Mouse (Mus musculus) megakaryocyte, embryonic 14.5 days (primary cell): ENCODE measurements at regions not wholly inside any gene's neighbourhood (a gene's known extent, or its start where the extent isn't known, plus 50 kb on each side); places are given as distances from the start of the nearest gene placed in this dataset.

Experiments
- H3K27me3 ChIP-seq: replicated peaks from 2 replicates; pipeline ENCODE3; 2012; ENCODE audit warnings: inconsistent platforms
- H3K36me3 ChIP-seq: replicated peaks from 2 replicates; pipeline ENCODE3; 2012; ENCODE audit warnings: low read length, inconsistent platforms, mixed read lengths
- H3K4me1 ChIP-seq: 2 replicates; pipeline ENCODE4 v1.6.1; 2012; ENCODE audit warnings: inconsistent platforms
- H3K4me3 ChIP-seq: replicated peaks from 2 replicates; pipeline ENCODE3; 2012; ENCODE audit warnings: moderate library complexity, mild to moderate bottlenecking, inconsistent platforms
- H3K9me3 ChIP-seq: 2 replicates; pipeline ENCODE4 v1.6.1; 2012; ENCODE audit warnings: inconsistent platforms
- FLI1 ChIP-seq: IDR thresholded peaks from 2 replicates; pipeline ENCODE4 v1.6.1; 2012; ENCODE audit warnings: low read length, inconsistent platforms, mixed read lengths
- GATA1 ChIP-seq: IDR thresholded peaks from 3 replicates; pipeline ENCODE4 v1.6.1; 2012; ENCODE audit warnings: mixed read lengths, low read length, inconsistent platforms, borderline replicate concordance

GRCm38 (mm10) chr3:58200462-58200861, 214.1 kb upstream of the Tsc22d2 start:
- Histone ChIP-seq H3K4me3 (no peak overlapping the region), H3K27me3 (no peaks in the 10 kb centered on the region), H3K36me3 (no peaks in the 10 kb centered on the region), H3K9me3 (no peaks in the 10 kb centered on the region), H3K4me1 (no peaks in the 10 kb centered on the region)
- TF ChIP-seq GATA1 (no peak), FLI1 (no peak)

- Histone ChIP-seq H3K36me3 (no peaks in the 10 kb centered on the region), H3K27me3 (no peaks in the 10 kb centered on the region)
- no peak for TF ChIP-seq GATA1
- no peak for TF ChIP-seq FLI1
Observed at GRCm38 (mm10) chr3:58202816-58203215, 211.7 kb upstream of the Tsc22d2 start.

DNA sequence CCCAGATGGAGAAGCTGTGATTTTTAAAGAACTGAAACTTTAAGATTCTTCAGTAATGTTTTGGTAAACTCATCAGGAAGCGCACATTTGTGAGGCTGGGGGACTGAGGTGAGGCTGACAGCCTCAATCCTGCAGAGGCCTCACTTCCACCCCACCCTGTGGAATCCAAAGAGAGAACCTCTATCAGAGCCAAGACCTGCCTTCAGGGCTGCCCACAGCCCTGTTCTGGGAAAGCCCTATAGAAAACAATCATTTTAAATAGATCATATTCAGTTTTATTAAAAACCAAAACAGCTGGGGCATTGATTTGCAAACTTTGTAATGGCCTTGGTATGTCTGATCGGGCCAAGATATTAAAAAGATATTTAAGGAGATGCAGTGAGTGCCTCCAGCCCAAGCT, 210.7 kb upstream of the Tsc22d2 start:
- no peak for TF ChIP-seq GATA1
- no peak for TF ChIP-seq FLI1
- Histone ChIP-seq H3K36me3 (no peaks in the 10 kb centered on the region), H3K27me3 (no peaks in the 10 kb centered on the region), H3K4me3 (no peak overlapping the region), H3K9me3 (peaks cover 4% of the 10 kb centered on the region), H3K4me1 (no peaks in the 10 kb centered on the region)

More at GRCm38 (mm10) chr3:58202816-58203215, 211.7 kb upstream of the Tsc22d2 start:
- no peaks in the 10 kb centered on the region for H3K4me1 ChIP-seq
- 0 out of 2 replicates have a peak, but pooled peaks cover 3% of the 10 kb centered on the region for H3K9me3 ChIP-seq
- no peak overlapping the region for H3K4me3 ChIP-seq

- no peak overlapping the region for H3K4me3 ChIP-seq
- TF ChIP-seq GATA1: no peak
- no peak for TF ChIP-seq FLI1
- no peaks in the 10 kb centered on the region for H3K36me3 ChIP-seq
- H3K4me1 ChIP-seq: no peaks in the 10 kb centered on the region
- no peaks in the 10 kb centered on the region for H3K27me3 ChIP-seq
- H3K9me3 ChIP-seq: peaks cover 8% of the 10 kb centered on the region
Observed at GRCm38 (mm10) chr3:58205526-58205925, 209.0 kb upstream of the Tsc22d2 start.

- Histone ChIP-seq H3K27me3 (no peaks in the 10 kb centered on the region), H3K4me1 (no peaks in the 10 kb centered on the region), H3K36me3 (no peaks in the 10 kb centered on the region), H3K4me3 (no peak overlapping the region), H3K9me3 (peaks cover 8% of the 10 kb centered on the region)
- TF ChIP-seq GATA1 (no peak), FLI1 (no peak)
Observed at GRCm38 (mm10) chr3:58206776-58207398, 207.6 kb upstream of the Tsc22d2 start.

- H3K4me1 ChIP-seq: no peaks in the 10 kb centered on the region
- H3K4me3 ChIP-seq: no peak overlapping the region
- TF ChIP-seq GATA1 (no peak), FLI1 (no peak)
- no peaks in the 10 kb centered on the region for H3K36me3 ChIP-seq
- H3K9me3 ChIP-seq: peaks cover 8% of the 10 kb centered on the region
- no peaks in the 10 kb centered on the region for H3K27me3 ChIP-seq
Observed at GRCm38 (mm10) chr3:58211016-58211415, 203.5 kb upstream of the Tsc22d2 start.

DNA sequence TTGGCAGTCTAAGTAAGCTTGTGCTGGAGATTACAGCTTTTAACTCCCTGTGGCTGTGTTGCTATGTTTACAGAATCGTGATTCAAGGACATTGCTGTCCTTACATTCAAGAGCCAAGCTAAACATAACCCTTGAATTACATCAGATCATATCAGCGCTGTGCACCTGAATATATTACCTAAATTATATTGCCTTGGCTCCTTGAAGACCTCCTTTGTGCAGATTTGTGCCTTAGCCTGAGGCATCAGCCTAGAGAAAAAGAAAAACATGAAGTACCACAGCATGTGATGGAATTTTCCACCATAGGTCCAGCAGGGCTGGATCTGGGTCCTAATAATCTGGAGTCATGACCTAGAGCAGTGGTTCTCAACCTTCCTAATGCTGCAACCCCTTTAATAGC, 189.8 kb upstream of the Tsc22d2 start:
- Histone ChIP-seq H3K4me3 (no peak overlapping the region), H3K9me3 (no peaks in the 10 kb centered on the region), H3K4me1 (no peaks in the 10 kb centered on the region), H3K27me3 (no peaks in the 10 kb centered on the region), H3K36me3 (no peaks in the 10 kb centered on the region)
- TF ChIP-seq FLI1 (no peak), GATA1 (no peak)

GRCm38 (mm10) chr3:58226447-58227321, 187.8 kb upstream of the Tsc22d2 start:
- TF ChIP-seq GATA1 (no peak), FLI1 (no peak)
- Histone ChIP-seq H3K4me1 (no peaks in the 10 kb centered on the region), H3K36me3 (no peaks in the 10 kb centered on the region)

GRCm38 (mm10) chr3:58227322-58227627, 187.2 kb upstream of the Tsc22d2 start:
- Histone ChIP-seq H3K9me3 (no peaks in the 10 kb centered on the region), H3K36me3 (no peaks in the 10 kb centered on the region), H3K4me1 (no peaks in the 10 kb centered on the region), H3K27me3 (no peaks in the 10 kb centered on the region), H3K4me3 (no peak overlapping the region)
- TF ChIP-seq GATA1: no peak
- no peak for TF ChIP-seq FLI1

More at GRCm38 (mm10) chr3:58226447-58227321, 187.8 kb upstream of the Tsc22d2 start:
- no peaks in the 10 kb centered on the region for H3K9me3 ChIP-seq
- H3K4me3 ChIP-seq: no peak overlapping the region
- no peaks in the 10 kb centered on the region for H3K27me3 ChIP-seq

- TF ChIP-seq GATA1: no peak
- no peak for TF ChIP-seq FLI1
- Histone ChIP-seq H3K4me3 (no peak overlapping the region), H3K27me3 (no peaks in the 10 kb centered on the region), H3K36me3 (no peaks in the 10 kb centered on the region), H3K9me3 (no peaks in the 10 kb centered on the region), H3K4me1 (no peaks in the 10 kb centered on the region)
Observed at GRCm38 (mm10) chr3:58228189-58228588, 186.3 kb upstream of the Tsc22d2 start.
